Mouse (Mus musculus): Measurements from ENCODE around the gene Fam227b. TPM values are rescaled to one million over a fixed set of nuclear protein-coding genes. Genes with fewer than 3 reads are reported as not detected.

Fam227b gene
- not detected in 2 replicates for polyA plus RNA-seq (2016; fragmentation: Nextera tagmentation; extraction: Ambion mirVana)

- Histone ChIP-seq H3K4me3 (peak within 1 kb of the TSS; percentile 84), H3K36me3 (replicated peaks) (peaks cover 19% of the 10 kb centered on the region), H3K27me3 (ENCODE audit: poor library complexity, severe bottlenecking) (no peaks in the 10 kb centered on the region), H3K9me3 (no peaks in the 10 kb centered on the region), H3K27ac (peak within 1 kb of the TSS; percentile 97), H3K4me1 (peaks cover 15% of the 10 kb centered on the region)
- WGBS: under 1% methylated on average over 56 of the region's 57 CpGs
- peak; percentile 94 for DNase-seq (ENCODE audit: extremely low spot score, low spot score)
Measured at GRCm38 (mm10) chr2:126151855-126152571, at the start of gene Fam227b, which contains the start of gene Dtwd1. Gene Fam227b, minus strand, starts transcription at chr2:126152004. Gene Dtwd1, plus strand, starts transcription at chr2:126152141.

- DNase-seq (ENCODE audit: extremely low spot score, low spot score): no peak
- Histone ChIP-seq H3K36me3 (replicated peaks) (no peaks in the 10 kb centered on the region), H3K27me3 (ENCODE audit: poor library complexity, severe bottlenecking) (no peaks in the 10 kb centered on the region), H3K4me1 (no peaks in the 10 kb centered on the region), H3K4me3 (no peak overlapping the region), H3K27ac (no peak overlapping the region), H3K9me3 (no peaks in the 10 kb centered on the region)
- WGBS: 92% methylated on average over 3 of the region's 3 CpGs
Measured at GRCm38 (mm10) chr2:126198971-126199370, 47.2 kb upstream of the Fam227b start.

DNA sequence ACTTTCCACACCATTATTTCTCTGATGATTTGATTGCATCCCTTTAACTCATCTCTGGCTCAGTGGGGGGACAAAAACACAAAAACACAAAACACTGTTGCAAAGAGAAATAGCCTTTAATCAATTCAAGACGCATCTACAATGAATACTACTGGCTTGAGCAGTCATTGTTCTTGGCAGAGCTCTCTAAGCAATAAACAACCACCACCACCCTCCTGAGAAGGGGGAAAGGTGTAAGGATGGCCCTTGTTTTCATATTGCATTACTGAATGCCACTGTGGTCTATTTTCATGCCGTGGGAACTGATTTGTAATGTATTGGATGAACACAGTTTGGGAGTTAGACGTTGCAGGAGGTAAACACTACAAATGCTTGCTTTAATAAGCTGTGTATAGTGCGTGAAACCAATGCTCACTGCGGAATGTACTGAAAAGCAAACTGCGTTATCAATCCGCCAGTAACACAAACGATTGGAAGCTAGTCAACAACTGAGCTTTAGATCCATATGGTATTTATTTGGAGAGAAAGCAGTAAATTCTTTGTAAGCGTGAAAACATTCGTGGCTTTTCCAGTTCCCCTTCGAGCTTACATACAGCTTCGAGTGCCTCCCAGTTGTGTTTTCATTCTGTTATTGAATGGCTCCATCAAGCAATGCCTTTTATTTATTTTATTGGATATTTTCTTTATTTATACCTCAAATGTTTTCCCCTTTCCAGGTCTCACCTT is 44.0 kb upstream of the Fam227b start:
- Histone ChIP-seq H3K27ac (no peak overlapping the region), H3K4me3 (no peak overlapping the region), H3K27me3 (ENCODE audit: poor library complexity, severe bottlenecking) (no peaks in the 10 kb centered on the region), H3K36me3 (replicated peaks) (no peaks in the 10 kb centered on the region), H3K9me3 (no peaks in the 10 kb centered on the region), H3K4me1 (no peaks in the 10 kb centered on the region)
- WGBS: 84% methylated on average over 12 of the region's 12 CpGs
- no peak for DNase-seq (ENCODE audit: extremely low spot score, low spot score)

DNA sequence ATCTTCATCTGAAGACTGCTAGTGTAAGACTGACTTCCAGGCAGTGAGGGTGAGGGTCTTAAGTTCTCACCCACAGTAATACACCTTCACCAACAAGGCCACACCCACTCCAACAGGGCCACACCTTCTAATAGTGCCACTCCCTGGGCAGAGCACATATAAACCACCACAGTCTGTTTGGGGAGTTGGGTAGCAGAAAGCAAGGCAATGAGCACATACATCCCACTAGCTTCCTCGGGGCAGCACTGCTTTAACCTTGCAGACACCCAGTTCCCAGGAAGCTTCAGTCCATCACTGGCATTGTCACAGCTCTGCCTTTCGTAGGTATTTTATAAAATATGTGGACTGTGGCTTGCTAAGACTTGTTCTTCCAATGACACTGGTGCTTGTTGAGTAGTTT is 40.3 kb upstream of the Fam227b start:
- Histone ChIP-seq H3K36me3 (replicated peaks) (no peaks in the 10 kb centered on the region), H3K9me3 (no peaks in the 10 kb centered on the region), H3K4me3 (no peak overlapping the region), H3K27ac (no peak overlapping the region), H3K4me1 (no peaks in the 10 kb centered on the region), H3K27me3 (ENCODE audit: poor library complexity, severe bottlenecking) (no peaks in the 10 kb centered on the region)
- WGBS: 86% methylated on average over 2 of the region's 2 CpGs
- no peak for DNase-seq (ENCODE audit: extremely low spot score, low spot score)

DNA sequence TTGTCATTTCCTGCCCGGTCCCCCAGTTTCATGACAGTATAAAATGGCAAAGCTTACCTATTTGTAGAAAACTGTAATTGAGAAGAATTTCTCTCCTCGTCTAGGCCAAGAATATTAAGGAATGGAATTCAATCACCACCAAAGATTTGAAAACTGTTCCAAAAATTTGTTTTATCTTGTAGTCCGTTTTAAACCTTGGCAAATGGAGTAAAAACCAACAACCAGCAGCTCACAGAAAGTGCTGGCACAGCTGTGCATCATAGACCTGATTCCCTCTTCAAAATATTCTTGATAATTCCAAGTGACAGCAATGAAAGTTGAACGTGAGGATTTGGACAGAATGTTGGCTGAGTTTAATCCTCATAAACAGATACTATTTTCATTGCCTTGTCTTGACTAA is 39.5 kb upstream of the Fam227b start:
- no peak for DNase-seq (ENCODE audit: extremely low spot score, low spot score)
- 87% methylated on average over 4 of the region's 4 CpGs for WGBS
- Histone ChIP-seq H3K27me3 (ENCODE audit: poor library complexity, severe bottlenecking) (no peaks in the 10 kb centered on the region), H3K9me3 (no peaks in the 10 kb centered on the region), H3K36me3 (replicated peaks) (no peaks in the 10 kb centered on the region), H3K4me3 (no peak overlapping the region), H3K27ac (no peak overlapping the region), H3K4me1 (no peaks in the 10 kb centered on the region)

- H3K27me3 ChIP-seq (ENCODE audit: poor library complexity, severe bottlenecking): no peaks in the 10 kb centered on the region
- no peak for DNase-seq (ENCODE audit: extremely low spot score, low spot score)
- H3K9me3 ChIP-seq: no peaks in the 10 kb centered on the region
- 98% methylated on average over 1 of the region's 1 CpGs for WGBS
- peaks cover 4% of the 10 kb centered on the region; the same call in 1 of the 2 replicates for H3K36me3 ChIP-seq (replicated peaks)
- H3K4me3 ChIP-seq: no peak overlapping the region
- H3K27ac ChIP-seq: no peak overlapping the region
- no peaks in the 10 kb centered on the region for H3K4me1 ChIP-seq
Measured at GRCm38 (mm10) chr2:126171427-126171826, 19.6 kb upstream of the Fam227b start.

DNA sequence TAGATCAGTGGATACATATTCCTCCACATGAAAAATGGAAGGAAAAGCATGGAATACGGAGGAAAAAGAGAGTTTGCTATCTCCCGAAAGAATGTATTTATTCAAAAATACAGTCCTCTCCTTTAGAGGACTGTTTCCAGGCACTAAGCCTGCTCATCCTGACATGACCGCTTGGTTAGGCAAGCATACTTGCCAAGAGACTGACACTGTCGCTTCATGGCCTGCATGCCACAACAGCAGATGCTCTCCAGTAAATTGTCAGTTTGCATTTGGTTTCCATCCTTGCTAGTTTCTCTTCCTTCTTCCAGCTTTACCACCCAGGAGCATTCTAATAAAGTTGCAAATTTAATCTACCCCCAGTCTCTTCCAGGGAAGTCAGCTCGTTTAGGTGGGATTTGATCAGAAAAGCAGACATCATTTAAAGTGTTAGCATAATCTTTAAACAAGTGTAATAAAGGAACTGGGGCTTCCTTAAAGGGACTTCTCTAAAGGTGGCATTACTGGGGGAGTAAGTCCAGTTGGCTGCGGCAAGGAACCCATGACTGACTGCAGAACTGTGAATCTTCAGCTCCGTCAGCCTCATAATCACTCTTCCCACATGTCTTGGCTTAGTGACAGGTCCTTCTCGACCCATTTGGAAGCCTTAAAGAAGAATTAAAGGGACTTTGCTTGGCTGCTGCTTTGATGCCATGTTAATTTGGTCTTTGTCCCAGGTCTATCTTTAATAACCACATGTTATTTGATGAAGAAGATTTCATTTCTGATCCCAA is 15.2 kb upstream of the Fam227b start:
- H3K9me3 ChIP-seq: no peaks in the 10 kb centered on the region
- H3K27me3 ChIP-seq (ENCODE audit: poor library complexity, severe bottlenecking): no peaks in the 10 kb centered on the region
- WGBS: 90% methylated on average over 8 of the region's 8 CpGs
- peaks cover 43% of the 10 kb centered on the region for H3K36me3 ChIP-seq (replicated peaks)
- H3K4me3 ChIP-seq: no peak overlapping the region
- DNase-seq (ENCODE audit: extremely low spot score, low spot score): no peak
- no peak overlapping the region for H3K27ac ChIP-seq
- H3K4me1 ChIP-seq: no peaks in the 10 kb centered on the region

- no peaks in the 10 kb centered on the region for H3K4me1 ChIP-seq
- H3K27me3 ChIP-seq (ENCODE audit: poor library complexity, severe bottlenecking): no peaks in the 10 kb centered on the region
- no peak for DNase-seq (ENCODE audit: extremely low spot score, low spot score)
- peaks cover 50% of the 10 kb centered on the region for H3K36me3 ChIP-seq (replicated peaks)
- H3K4me3 ChIP-seq: no peak overlapping the region
- no peak overlapping the region for H3K27ac ChIP-seq
- H3K9me3 ChIP-seq: no peaks in the 10 kb centered on the region
Measured at GRCm38 (mm10) chr2:126166335-126166734, 14.5 kb upstream of the Fam227b start.

GRCm38 (mm10) chr2:126165277-126166018 is 13.6 kb upstream of the Fam227b start:
- 89% methylated on average over 5 of the region's 5 CpGs for WGBS
- Histone ChIP-seq H3K36me3 (replicated peaks) (peaks cover 59% of the 10 kb centered on the region), H3K27me3 (ENCODE audit: poor library complexity, severe bottlenecking) (no peaks in the 10 kb centered on the region)

DNA sequence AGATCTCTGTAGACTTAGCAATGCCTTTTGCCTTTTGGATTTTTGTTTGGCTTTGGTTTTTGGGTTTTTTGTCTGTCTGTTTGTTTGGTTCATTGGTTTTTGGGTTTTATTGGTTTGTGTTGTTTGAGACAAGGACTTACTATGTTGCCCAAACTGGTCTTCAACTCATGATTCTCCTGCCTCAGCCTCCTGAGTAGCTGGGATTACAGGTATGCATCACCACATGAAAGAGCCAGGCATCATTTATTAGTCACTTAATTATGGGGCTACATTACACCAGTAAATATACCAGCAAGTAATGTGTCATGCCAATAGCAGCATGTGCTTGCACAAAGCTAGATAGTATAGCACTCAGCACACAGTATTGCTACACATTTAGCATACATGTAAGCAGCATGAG is 4.1 kb downstream of the Fam227b start:
- Histone ChIP-seq H3K36me3 (replicated peaks) (no peaks in the 10 kb centered on the region), H3K4me3 (no peak overlapping the region), H3K4me1 (peaks cover 5% of the 10 kb centered on the region), H3K9me3 (no peaks in the 10 kb centered on the region), H3K27me3 (ENCODE audit: poor library complexity, severe bottlenecking) (no peaks in the 10 kb centered on the region), H3K27ac (no peak overlapping the region)
- no peak for DNase-seq (ENCODE audit: extremely low spot score, low spot score)

More at GRCm38 (mm10) chr2:126165277-126166018, 13.6 kb upstream of the Fam227b start:
- DNase-seq (ENCODE audit: extremely low spot score, low spot score): no peak
- Histone ChIP-seq H3K27ac (no peak overlapping the region), H3K4me1 (no peaks in the 10 kb centered on the region), H3K4me3 (no peak overlapping the region), H3K9me3 (no peaks in the 10 kb centered on the region; the same call in 1 of the 2 replicates)

DNA sequence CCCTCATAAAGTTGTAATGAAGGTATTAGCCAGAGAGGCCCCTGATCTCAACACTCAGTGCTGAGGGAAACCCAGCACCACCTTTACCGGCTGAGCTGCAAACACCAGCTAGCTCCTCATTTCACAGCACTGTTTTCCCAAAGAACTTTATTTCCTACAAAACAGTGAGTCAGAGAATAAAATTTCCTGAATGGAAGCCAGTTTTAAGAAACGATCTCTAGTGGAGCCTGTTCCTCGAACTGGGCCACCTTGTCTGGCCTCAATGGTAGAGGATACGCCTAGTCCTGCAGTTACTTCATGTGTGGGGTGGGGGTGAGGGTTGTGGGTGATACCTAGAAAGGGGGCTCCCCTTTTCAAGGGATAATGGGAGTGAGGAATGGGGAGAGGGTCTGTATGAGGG is 57.2 kb downstream of the Fam227b start:
- no peaks in the 10 kb centered on the region for H3K36me3 ChIP-seq (replicated peaks)
- no peaks in the 10 kb centered on the region for H3K9me3 ChIP-seq
- no peak for DNase-seq (ENCODE audit: extremely low spot score, low spot score)
- H3K4me3 ChIP-seq: no peak overlapping the region
- 92% methylated on average over 4 of the region's 4 CpGs for WGBS
- H3K27me3 ChIP-seq (ENCODE audit: poor library complexity, severe bottlenecking): no peaks in the 10 kb centered on the region
- H3K4me1 ChIP-seq: no peaks in the 10 kb centered on the region
- H3K27ac ChIP-seq: no peak overlapping the region

DNA sequence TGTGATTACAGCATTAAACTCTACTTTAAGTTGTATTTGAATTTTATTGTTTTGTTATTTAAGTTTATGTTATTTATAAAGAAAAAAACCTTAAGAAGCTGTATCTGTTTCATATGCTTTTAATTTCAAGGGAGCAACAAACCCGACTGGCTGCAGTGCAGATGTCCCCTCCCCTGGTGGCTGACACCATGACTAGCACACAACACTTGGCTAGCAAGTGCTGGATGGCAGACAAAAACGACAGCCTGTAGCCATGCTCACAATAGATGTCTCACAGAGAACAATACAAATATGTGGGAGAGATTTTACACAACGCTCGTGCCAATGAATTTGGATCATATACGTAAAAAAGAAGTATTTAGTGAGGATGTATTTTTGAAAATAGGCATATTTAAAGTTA is 61.4 kb downstream of the Fam227b start:
- no peaks in the 10 kb centered on the region for H3K9me3 ChIP-seq
- no peak for DNase-seq (ENCODE audit: extremely low spot score, low spot score)
- no peak overlapping the region for H3K4me3 ChIP-seq
- H3K27me3 ChIP-seq (ENCODE audit: poor library complexity, severe bottlenecking): no peaks in the 10 kb centered on the region
- no peaks in the 10 kb centered on the region for H3K36me3 ChIP-seq (replicated peaks)
- H3K4me1 ChIP-seq: peaks cover 5% of the 10 kb centered on the region; the same call in 1 of the 2 replicates
- 69% methylated on average over 5 of the region's 5 CpGs for WGBS
- H3K27ac ChIP-seq: no peak overlapping the region
